Mouse (Mus musculus): ENCODE results near the gene Rin2. TPM values are rescaled to one million over a fixed set of nuclear protein-coding genes. Genes with fewer than 3 reads are reported as not detected.

The Rin2 gene
- total and polyA plus RNA-seq, 3 experiments = 0.05 to 0.10 (median 0.08) TPM

DNA sequence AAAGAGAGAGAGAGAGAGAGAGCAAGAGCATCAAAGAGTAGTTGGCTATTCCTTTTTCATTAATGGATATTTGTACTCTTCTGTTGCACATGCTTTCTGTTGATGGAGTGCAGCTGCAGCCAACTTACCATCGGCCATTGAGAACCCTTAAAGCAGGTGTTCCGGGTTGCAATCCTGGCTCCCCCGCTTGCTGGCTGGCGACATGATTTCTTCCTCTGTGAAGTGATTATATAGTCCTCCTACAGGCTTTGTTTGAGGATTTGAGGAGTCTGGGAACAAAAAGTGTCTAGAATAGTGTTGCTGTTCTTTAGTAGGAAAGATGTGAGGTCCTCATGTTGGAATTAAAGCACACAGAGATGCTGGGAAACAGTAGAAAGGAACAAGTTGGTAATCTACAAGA, 196.3 kb downstream of the Rin2 start:
- TF ChIP-seq POLR2A (IDR thresholded peaks at IDR 0.05; ENCODE audit: low read depth, low read length) = no peak
- no peak for TF ChIP-seq TBP (conservative IDR thresholded peaks at IDR 0.05; ENCODE audit: low read depth, low read length)
- no peak for TF ChIP-seq HCFC1 (IDR thresholded peaks at IDR 0.05; ENCODE audit: low read depth, low read length)
- TF ChIP-seq MAX (IDR thresholded peaks at IDR 0.05; ENCODE audit: low read length) = no peak
- no peak for TF ChIP-seq NRF1 (IDR thresholded peaks at IDR 0.05; ENCODE audit: low read depth, low read length)
- no peak for TF ChIP-seq MYC (IDR thresholded peaks at IDR 0.05; ENCODE audit: low read depth, low read length)
- TF ChIP-seq POLR2AphosphoS2 (IDR thresholded peaks at IDR 0.05; ENCODE audit: low read depth, low read length) = no peak
- no peak for TF ChIP-seq ZKSCAN1 (IDR thresholded peaks at IDR 0.05; ENCODE audit: borderline replicate concordance, low read depth, low read length)
- no peak for TF ChIP-seq NELFE (IDR thresholded peaks at IDR 0.05; ENCODE audit: low read depth, low read length)
- no peak for TF ChIP-seq TCF12 (IDR thresholded peaks at IDR 0.05; ENCODE audit: low read depth, low read length)
- no peak for TF ChIP-seq E2F4 (IDR thresholded peaks at IDR 0.05; ENCODE audit: insufficient replicate concordance, low read depth, low read length)
- TF ChIP-seq CHD2 (IDR thresholded peaks at IDR 0.05; ENCODE audit: low read length) = no peak
- no peak for TF ChIP-seq SIN3A (IDR thresholded peaks at IDR 0.05; ENCODE audit: low read length)
- TF ChIP-seq ZMIZ1 (IDR thresholded peaks at IDR 0.05; ENCODE audit: low read depth, low read length) = no peak
- no peak for TF ChIP-seq PAX5 (IDR thresholded peaks at IDR 0.05; ENCODE audit: low read length)
- Histone ChIP-seq H3K79me2 (replicated peaks; ENCODE audit: control insufficient read depth, extremely low read depth, insufficient read depth, poor library complexity, severe bottlenecking) (no peaks in the 10 kb centered on the region), H3K9ac (ENCODE audit: insufficient read depth, low read depth) (no peak overlapping the region), H3K4me2 (ENCODE audit: insufficient read depth, low read depth, poor library complexity, severe bottlenecking) (no peak overlapping the region), H3K4me1 (ENCODE audit: control insufficient read depth in 1 of 2, insufficient read depth in 2 of 2) (peaks cover 0 to 7% of the 10 kb centered on the region in 2 experiments; a peak in 2 of 4 replicates), H3K4me3 (replicated peaks in 1 of 3; ENCODE audit: low read depth in 2 of 3, low read length in 2 of 3, poor library complexity in 1 of 3) (no peak overlapping the region), H3K27ac (ENCODE audit: insufficient read depth, low read depth) (no peak overlapping the region), H3K36me3 (replicated peaks in 1 of 2; ENCODE audit: control insufficient read depth in 1 of 2, insufficient read depth in 1 of 2, low read length in 1 of 2) (no peaks in the 10 kb centered on the region), H3K27me3 (replicated peaks) (no peaks in the 10 kb centered on the region), H3K9me3 (replicated peaks; ENCODE audit: low read length) (peaks cover 6% of the 10 kb centered on the region)
- in situ Hi-C loops (cut with MboI; ENCODE audit: low pct_ligation_motif_present, low pct_unique_long_range_greater_than_20kb, low sequenced_read_pairs) = no loop called here
- DNase-seq (ENCODE audit: extremely low read depth) = no peak
- dilution Hi-C loops (cut with MboI; ENCODE audit: extremely low pct_ligation_motif_present, extremely low pct_unique_long_range_greater_than_20kb, low sequenced_read_pairs) = no loop called here

DNA sequence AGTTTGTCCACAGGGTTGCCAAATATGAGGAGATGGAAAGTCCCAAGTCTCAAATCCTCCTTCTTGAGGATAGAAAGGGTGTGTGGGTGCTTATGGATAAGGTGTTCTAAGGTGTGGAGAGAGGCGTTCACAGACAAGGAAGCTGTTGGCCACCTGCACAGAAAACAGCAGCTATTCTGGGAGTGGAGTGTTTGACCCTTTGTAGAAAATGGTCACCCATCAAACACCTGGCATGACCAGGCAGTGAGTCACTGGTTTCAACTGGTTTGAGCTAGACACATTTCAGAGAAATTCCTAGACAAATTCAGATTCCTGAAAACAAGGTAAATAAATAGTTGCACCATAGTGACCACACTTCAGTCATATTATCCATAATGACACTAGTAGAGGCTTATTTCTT, 197.1 kb downstream of the Rin2 start:
- Histone ChIP-seq H3K4me1 (ENCODE audit: control insufficient read depth in 1 of 2, insufficient read depth in 2 of 2) (peaks cover 0 to 4% of the 10 kb centered on the region in 2 experiments; a peak in 1 of 4 replicates), H3K4me3 (replicated peaks in 1 of 3; ENCODE audit: low read depth in 2 of 3, low read length in 2 of 3, poor library complexity in 1 of 3) (no peak overlapping the region), H3K36me3 (replicated peaks in 1 of 2; ENCODE audit: control insufficient read depth in 1 of 2, insufficient read depth in 1 of 2, low read length in 1 of 2) (no peaks in the 10 kb centered on the region), H3K9me3 (replicated peaks; ENCODE audit: low read length) (peaks cover 3% of the 10 kb centered on the region), H3K79me2 (replicated peaks; ENCODE audit: control insufficient read depth, extremely low read depth, insufficient read depth, poor library complexity, severe bottlenecking) (no peaks in the 10 kb centered on the region), H3K27ac (ENCODE audit: insufficient read depth, low read depth) (no peak overlapping the region), H3K27me3 (replicated peaks) (no peaks in the 10 kb centered on the region), H3K4me2 (ENCODE audit: insufficient read depth, low read depth, poor library complexity, severe bottlenecking) (no peak overlapping the region), H3K9ac (ENCODE audit: insufficient read depth, low read depth) (no peak overlapping the region)
- TF ChIP-seq MYC (IDR thresholded peaks at IDR 0.05; ENCODE audit: low read depth, low read length) (no peak), MAFK (IDR thresholded peaks at IDR 0.05; ENCODE audit: insufficient replicate concordance, low read length) (no peak), CHD1 (IDR thresholded peaks at IDR 0.05; ENCODE audit: low read depth, low read length) (no peak), IRF4 (IDR thresholded peaks at IDR 0.05; ENCODE audit: low read depth, low read length) (no peak), SIN3A (IDR thresholded peaks at IDR 0.05; ENCODE audit: low read length) (no peak), ZMIZ1 (IDR thresholded peaks at IDR 0.05; ENCODE audit: low read depth, low read length) (no peak), NELFE (IDR thresholded peaks at IDR 0.05; ENCODE audit: low read depth, low read length) (no peak)
- in situ Hi-C loops (cut with MboI; ENCODE audit: low pct_ligation_motif_present, low pct_unique_long_range_greater_than_20kb, low sequenced_read_pairs) = no loop called here
- no peak for DNase-seq (ENCODE audit: extremely low read depth)
- dilution Hi-C loops (cut with MboI; ENCODE audit: extremely low pct_ligation_motif_present, extremely low pct_unique_long_range_greater_than_20kb, low sequenced_read_pairs) = no loop called here
